ENCODE assay signal across 14 mouse cellular contexts in the genomic region with DNA sequence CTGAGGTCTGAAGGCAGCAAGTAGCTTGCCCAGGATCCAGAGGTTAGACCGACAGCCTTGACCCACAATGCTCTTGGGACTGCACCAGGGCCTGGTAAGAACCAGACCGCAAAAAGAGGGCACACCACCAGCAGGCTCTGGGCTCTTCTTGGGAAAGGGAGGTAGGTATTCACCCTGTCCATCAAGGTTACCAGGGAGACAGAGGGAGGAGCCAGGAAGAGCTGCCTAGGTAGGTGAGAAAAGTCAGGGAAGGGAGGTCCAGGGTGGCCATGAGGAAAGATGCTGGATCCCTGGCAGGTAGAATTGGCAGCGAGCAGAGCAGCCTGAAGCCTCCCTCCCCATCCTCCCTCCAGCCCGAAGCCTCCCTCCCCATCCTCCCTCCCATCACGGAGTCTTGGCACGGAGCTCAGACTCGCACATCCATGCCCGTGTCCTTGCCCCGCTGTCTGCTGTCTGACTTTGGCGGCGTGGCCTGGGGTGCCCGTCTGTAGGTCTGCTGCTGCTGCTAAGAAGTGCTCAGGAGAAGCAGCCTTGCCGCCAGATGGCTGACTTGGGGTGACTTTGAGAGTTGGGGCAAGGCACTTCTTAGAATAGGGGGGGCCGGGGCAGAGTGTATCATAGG.
A peak's percentile ranks its signal among the peaks of the same experiment; 100 is the strongest.
DNase-seq lines count a peak whose midpoint lies in the region; ATAC-seq and TF ChIP-seq lines count a peak whose summit lies in the region.
"Had no signal": no experiment of that assay in that cellular context is flagged by ENCODE, and none has a peak within 500 bp of the region (broad histone marks: within the 10 kb centered on the region; RNA-seq: fewer than 3 reads in every experiment).

No protein-coding gene starts in this region.

- no peaks in the 10 kb centered on the region for H3K4me1 ChIP-seq in hindbrain, postnatal 0 days (ENCODE audit: insufficient read depth, low read length)
- H3K4me1 ChIP-seq in hindbrain, embryonic 11.5 days (replicated peaks; ENCODE audit: control insufficient read depth, insufficient read depth, low read length): peaks cover 5% of the 10 kb centered on the region; the same call in 1 of the 2 replicates

- no peak overlapping the region for H3K4me2 ChIP-seq in hindbrain, postnatal 0 days (ENCODE audit: low read depth, low read length)
- no peak overlapping the region for H3K4me2 ChIP-seq in hindbrain, embryonic 11.5 days (replicated peaks; ENCODE audit: low read depth, low read length)
- H3K4me2 ChIP-seq: lung, embryonic 15.5 days had no signal

- H3K9me3 ChIP-seq in hindbrain, postnatal 0 days (ENCODE audit: low read length): no peaks in the 10 kb centered on the region
- H3K9me3 ChIP-seq in hindbrain, embryonic 11.5 days (ENCODE audit: control insufficient read depth, low read length): no peaks in the 10 kb centered on the region
- H3K9me3 ChIP-seq: lung, embryonic 15.5 days had no signal

- no peak; the same call in 1 of the 2 replicates for TF ChIP-seq CTCF in hindbrain, postnatal 0 days (IDR thresholded peaks at IDR 0.05; ENCODE audit: low read depth)

- intact Hi-C loops in gastrocnemius, postnatal 36 days (cut with DNase I): no loop called here

- no peaks in the 10 kb centered on the region for H3K27me3 ChIP-seq in hindbrain, postnatal 0 days (ENCODE audit: insufficient read depth, low read length)
- peaks cover 13% of the 10 kb centered on the region for H3K27me3 ChIP-seq in hindbrain, embryonic 11.5 days (ENCODE audit: control insufficient read depth, insufficient read depth, low read length)

- H3K27ac ChIP-seq in hindbrain, postnatal 0 days: no peak overlapping the region
- no peak overlapping the region for H3K27ac ChIP-seq in hindbrain, embryonic 11.5 days (ENCODE audit: low read depth, low read length)
- H3K27ac ChIP-seq: lung, embryonic 15.5 days had no signal

- WGBS in hindbrain, postnatal 0 days: 46% methylated on average over 14 of the region's 14 CpGs
- 81% methylated on average over 14 of the region's 14 CpGs for WGBS in hindbrain, embryonic 11.5 days

- peak; percentile 61 for ATAC-seq in hindbrain, postnatal 0 days
- ATAC-seq in hindbrain, embryonic 11.5 days (ENCODE audit: low FRiP score): no peak
- ATAC-seq: activated CD4-positive, CD25-positive, alpha-beta regulatory T cell, adult 4 months; intestine, postnatal 0 days had no signal

- H3K4me3 ChIP-seq in hindbrain, postnatal 0 days (ENCODE audit: low read length): no peak overlapping the region
- H3K4me3 ChIP-seq in hindbrain, embryonic 11.5 days (ENCODE audit: low read depth, low read length): no peak overlapping the region
- H3K4me3 ChIP-seq: lung, embryonic 15.5 days; myocyte had no signal

- no peak overlapping the region for H3K9ac ChIP-seq in hindbrain, postnatal 0 days (replicated peaks; ENCODE audit: low read length)
- no peak overlapping the region for H3K9ac ChIP-seq in hindbrain, embryonic 11.5 days (ENCODE audit: low read depth, low read length)
- H3K9ac ChIP-seq: lung, embryonic 15.5 days had no signal

- peak; percentile 60 to 71 for DNase-seq in cerebellum, postnatal 14 days
- DNase-seq in cerebellum, adult 9-10 months: no peak
- DNase-seq in hindbrain, postnatal 0 days (ENCODE audit: low spot score): peak; percentile 47
- DNase-seq in hindbrain, embryonic 11.5 days (ENCODE audit: low spot score): no peak
- peak; percentile 57 for DNase-seq in ES-CJ7 (ENCODE audit: low read depth, low spot score)
- peak; percentile 80 for DNase-seq in adrenal gland, postnatal 14 days
- DNase-seq in B cell, adult 2 months: no peak
- DNase-seq in gastrocnemius, postnatal 36 days: no peak
- DNase-seq: right cerebral cortex, postnatal 25 days; thymus, adult 2 months had no signal

- H3K36me3 ChIP-seq in hindbrain, postnatal 0 days (ENCODE audit: insufficient read depth, low read length): no peaks in the 10 kb centered on the region
- H3K36me3 ChIP-seq in hindbrain, embryonic 11.5 days (ENCODE audit: control insufficient read depth, insufficient read depth, low read length): no peaks in the 10 kb centered on the region
- H3K36me3 ChIP-seq: lung, embryonic 15.5 days had no signal

Comparison
In these comparisons a context has a peak if more than half of its experiments do, and no peak if none do; other contexts are left out.
1. DNase-seq: peak in cerebellum, postnatal 14 days (2 of 2), hindbrain, postnatal 0 days (single experiment), ES-CJ7 (single experiment) and adrenal gland, postnatal 14 days (single experiment); none in cerebellum, adult 9-10 months (single experiment), hindbrain, embryonic 11.5 days (single experiment), B cell, adult 2 months (0 of 2) and gastrocnemius, postnatal 36 days (0 of 2).